Mouse (Mus musculus): ENCODE data around the gene Lct.
A peak's percentile ranks its signal among the peaks of the same experiment; 100 is the strongest.
"Not testable (repeated sequence)": the region's sequence is repeated elsewhere in the genome, so short reads cannot be mapped to it uniquely, and the experiment has no call there.

The Lct gene

DNA sequence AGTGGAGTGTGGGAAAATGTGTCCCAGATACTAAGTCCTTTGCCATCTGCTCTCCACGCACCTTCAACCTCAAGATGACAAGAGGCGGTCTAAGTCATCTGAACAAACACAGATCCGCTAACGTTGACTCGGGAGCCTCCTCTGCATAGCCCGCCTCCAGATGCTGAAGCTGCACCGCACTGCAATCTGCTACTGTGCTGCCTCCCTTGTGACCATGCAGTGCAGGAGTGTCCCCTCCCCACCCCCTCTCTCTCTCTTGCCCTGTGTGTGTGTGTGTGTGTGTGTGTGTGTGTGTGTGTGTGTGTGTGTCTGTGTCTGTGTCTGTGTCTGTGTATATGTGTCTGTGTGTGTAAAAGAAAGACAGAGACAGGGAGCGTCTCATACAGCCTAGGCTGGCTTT is 32.8 kb downstream of the Lct start:
- DNase-seq = no peak

- peak; percentile 74 for DNase-seq
Observed at GRCm38 (mm10) chr1:128293524-128293923, 34.6 kb downstream of the Lct start.

DNA sequence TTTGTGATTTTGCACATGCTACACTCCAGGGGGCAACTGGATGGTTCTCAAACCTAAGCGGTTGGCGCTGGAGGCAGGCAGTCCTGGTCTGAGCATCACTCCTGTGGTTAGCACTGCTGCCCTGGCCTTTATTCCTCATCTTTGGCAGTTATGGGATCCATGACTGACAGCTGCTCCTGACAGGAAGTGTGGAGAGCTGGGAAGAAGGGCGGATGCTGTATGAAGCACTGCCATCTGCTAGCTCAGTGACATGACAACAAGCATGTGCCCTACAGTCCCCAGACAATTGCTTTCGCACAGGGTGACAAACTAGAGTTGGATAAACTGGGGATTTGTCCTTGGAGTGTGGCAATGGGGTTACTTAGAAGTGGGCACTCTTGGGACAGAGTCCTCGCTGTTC is 37.8 kb downstream of the Lct start:
- no peak for DNase-seq

DNA sequence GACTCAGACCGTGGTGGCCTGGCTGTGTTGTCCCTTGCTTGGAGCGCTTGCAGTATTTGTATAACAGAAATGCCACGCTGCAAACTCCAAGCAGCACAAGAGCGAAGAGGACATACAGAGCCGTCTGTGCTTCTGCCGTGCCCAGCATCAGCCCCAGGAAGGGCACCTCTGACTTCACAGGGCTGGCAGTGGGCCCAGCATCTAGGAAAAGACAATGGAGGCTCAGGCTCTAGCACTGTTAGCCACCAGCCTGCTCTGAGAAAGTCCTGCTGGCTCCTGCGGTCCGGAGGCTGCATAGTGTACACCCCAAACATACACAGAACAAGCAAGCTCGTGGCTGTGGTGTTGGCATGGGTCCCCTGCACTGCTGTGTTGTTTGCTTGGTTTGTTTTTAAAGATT is 43.0 kb downstream of the Lct start:
- DNase-seq = no peak

GRCm38 (mm10) chr1:128284157-128284690 is 43.9 kb downstream of the Lct start:
- DNase-seq = no peak

GRCm38 (mm10) chr1:128282924-128283323 is 45.2 kb downstream of the Lct start:
- DNase-seq = no peak

DNA sequence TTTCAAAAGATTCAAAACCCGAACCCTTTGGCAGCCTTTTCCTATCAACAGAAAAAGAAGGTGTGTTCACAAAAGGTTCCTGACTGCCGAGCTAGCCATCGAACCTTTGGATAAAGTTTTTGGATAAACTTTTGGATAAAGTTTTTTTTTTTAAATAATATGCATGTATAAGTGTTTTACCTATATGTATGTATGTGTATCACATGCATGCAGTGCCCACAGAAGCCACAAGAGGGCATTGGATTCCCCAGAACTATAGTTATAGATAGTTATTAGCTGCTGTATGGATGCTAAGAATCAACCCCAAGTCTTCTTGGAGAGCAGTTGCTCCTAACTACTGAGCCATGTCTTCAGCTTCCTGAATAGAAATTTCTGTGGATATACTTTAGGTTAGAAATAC is 46.4 kb downstream of the Lct start:
- DNase-seq = no peak

GRCm38 (mm10) chr1:128278563-128278962 is 49.6 kb downstream of the Lct start:
- DNase-seq = no peak

DNA sequence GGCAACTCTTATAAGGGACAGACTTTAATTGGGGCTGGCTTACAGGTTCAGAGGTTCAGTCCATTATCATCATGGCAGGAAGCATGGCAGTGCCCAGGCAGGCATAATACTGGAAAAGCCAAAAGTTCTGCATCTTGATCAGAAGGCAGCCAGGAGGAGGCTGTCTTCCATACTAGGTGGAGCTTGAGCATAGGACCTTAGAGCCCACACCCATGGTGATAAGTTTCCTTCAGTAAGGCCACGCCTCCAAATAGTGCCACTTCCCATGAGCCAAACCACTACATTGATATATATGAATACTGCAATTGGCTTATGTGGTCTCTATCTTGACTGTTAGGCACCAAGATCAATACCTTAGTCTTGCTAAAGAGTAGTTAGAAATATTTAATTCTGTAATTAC is 52.2 kb downstream of the Lct start:
- no peak for DNase-seq

- DNase-seq = no peak
Observed at GRCm38 (mm10) chr1:128270731-128271130, 57.4 kb downstream of the Lct start.

GRCm38 (mm10) chr1:128267061-128267460 is 61.1 kb downstream of the Lct start:
- DNase-seq = not testable (repeated sequence)

- peak; percentile 67 for DNase-seq
Observed at GRCm38 (mm10) chr1:128244727-128245355, 83.3 kb downstream of the Lct start.

GRCm38 (mm10) chr1:128243996-128244726 is 84.0 kb downstream of the Lct start:
- DNase-seq = peak; percentile 97

- no peak for DNase-seq
Observed at GRCm38 (mm10) chr1:128243627-128243995, 84.5 kb downstream of the Lct start, which contains the start of gene Ubxn4. Gene Ubxn4, plus strand, starts transcription at chr1:128243964.

DNA sequence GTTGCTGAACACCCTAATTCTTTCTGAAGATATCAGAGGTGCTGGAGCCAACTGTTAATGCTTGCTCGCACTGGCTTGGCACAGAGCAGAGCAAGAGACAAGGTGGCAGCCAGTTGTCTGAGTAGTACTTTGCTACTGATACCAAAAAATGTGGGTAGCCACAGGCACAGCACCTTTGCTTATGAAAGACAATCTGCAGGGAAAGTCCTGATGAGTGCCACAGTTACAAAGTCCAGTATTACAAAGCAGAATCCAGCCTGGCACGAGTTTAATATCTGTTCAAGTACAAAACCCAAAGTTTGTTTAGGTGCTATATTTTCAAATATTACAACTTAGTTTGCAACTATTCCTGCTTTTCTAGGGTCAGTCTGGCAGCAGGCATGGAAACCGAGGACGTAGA is 92.9 kb downstream of the Lct start:
- DNase-seq = no peak

Data from cerebellum, adult 11-12 months (tissue).